Mouse (Mus musculus) natural killer cell, adult 2 months (primary cell): Measurements from ENCODE around the gene Ccdc81.

Source experiments
- DNase-seq, 2 experiments: peaks; one replicate each; pipeline ENCODE4 v3.0.0; 2022; ENCODE audit warnings: low spot score in 2 of 2

Gene Ccdc81

DNA sequence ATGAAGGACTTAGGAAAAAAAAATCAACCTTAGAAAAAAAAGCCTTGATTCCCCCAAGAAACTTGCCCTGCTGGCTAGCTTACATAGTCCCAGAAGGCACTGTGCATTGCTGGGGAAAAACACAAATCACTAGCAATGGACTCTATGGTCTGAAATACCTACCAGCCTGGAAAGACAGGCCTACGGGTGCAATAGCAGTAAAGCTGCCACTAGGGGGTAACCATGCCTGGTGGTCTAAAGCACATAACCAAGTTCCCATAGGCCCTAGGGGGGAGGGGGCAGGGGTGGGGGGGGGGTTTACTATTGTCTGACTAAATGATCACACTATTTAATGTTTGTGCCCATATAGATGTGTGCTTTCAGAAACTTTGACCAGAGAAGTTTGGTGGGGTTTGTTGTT, 38.7 kb downstream of the Ccdc81 start:
- DNase-seq = no peak

DNA sequence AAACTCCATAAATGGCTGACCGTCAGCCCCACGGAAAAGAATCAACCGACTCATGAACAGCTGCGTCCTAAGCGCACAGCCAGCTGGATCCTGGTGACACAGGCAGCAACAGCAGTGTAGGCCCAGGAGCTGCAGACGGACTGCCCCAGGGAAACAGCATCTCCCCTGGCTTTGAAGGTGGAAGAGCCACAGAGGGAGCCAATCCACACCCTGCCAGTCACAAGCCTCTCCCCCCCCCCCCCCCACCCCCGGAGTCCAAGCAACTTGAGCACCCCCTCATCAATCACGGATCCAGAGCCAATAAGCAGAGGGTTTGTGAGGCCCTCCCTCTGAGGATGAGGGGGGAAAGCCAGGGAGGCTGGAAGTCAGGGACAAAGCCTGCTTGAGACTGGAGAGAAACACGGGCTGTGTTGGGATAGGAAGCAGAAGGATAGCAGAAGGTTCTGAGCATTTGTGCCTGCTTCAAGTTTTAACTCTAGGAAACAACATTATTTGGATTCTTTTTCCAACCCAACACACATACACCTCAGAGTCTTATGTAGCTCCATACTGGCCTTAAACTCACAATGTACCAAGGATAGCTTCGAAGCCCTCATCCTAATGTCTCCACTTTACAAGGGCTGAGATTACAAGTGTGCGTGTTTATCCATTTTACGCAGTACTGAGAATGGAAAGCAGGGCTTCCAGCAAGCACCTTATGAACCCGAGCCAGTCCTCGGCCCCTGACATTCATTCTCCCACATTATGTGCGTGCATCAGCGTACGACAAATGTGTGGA, 46.8 kb downstream of the Ccdc81 start:
- DNase-seq = no peak

DNA sequence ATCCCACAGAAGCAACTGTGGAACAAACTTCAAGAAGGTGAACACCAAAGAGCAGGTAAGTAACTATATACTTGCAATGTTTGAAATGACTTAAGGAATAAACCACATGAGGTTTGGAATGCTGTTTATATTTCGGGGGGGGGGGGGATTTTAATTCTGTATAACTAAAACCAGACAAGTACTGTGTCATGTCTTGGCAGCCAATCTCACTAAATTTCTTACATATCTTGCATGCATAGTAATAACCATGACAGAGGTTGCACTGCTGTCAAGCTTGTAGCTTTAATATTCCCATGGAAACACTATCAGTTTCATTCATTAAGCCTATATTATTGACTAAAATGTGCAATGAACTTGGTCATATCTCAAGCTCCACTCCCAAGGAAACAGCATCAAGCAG, 48.2 kb downstream of the Ccdc81 start:
- DNase-seq = no peak

DNA sequence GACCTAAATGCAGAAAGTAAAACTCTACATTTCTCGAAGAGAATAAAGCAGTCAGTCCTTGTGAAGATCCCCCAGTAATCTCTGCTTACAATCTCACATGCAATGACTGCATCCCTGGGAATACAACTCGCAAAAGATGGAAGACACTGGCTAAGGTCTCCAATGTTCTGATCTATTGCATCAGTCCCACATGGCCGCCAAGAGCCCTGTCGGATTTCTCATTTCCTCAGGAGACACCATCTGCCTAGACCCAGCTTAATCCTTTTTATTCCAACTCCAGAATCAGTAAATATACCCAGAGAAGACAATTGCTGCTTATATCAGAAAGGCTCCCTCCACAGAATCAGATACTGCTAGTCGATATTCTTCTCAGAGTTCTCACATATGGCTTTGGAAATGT, 50.3 kb downstream of the Ccdc81 start:
- DNase-seq = no peak

DNA sequence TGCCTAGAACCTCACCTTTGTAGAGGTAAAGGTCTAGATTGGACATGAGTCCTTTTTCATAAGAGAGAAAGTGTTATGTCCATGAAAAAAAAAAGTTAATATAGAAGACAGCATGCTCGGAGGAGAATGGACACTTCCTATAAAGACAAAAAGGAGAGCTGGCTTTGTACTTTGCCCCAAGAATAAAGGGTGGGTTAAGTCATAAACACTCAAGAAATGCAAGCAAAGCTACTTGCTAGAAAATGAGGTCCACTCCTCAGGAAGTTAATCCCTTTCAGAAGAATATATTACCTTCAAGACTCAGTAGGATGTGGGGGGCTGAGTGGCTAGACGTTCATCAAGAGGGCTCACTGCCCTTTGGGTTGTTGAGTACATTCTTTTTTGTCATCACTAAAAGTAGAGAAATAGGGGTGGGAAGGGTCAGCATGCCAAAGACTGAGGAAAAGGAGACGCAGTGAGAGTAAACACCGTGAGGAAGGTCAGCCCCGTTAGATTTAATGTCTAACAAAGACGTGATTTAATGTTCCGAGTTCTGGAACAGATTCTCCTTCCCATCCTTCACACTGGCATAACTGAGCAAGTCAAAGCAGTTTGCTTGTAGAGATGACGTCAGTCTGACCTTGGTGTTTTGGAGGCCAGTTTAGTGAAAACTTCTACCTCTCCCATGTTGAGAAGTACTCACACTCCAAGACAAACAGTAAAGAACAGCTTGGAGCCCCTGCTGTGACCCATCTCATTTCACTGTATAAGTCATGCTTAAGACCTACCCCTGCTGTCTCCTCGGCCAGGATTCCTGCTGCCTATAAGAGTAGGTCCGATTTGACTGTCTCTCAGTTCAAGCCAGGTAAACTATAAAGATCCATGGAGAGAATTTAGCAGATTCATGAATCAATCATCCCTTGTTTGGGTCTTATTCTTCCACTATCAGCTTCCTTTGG, 51.0 kb downstream of the Ccdc81 start:
- DNase-seq = no peak

DNA sequence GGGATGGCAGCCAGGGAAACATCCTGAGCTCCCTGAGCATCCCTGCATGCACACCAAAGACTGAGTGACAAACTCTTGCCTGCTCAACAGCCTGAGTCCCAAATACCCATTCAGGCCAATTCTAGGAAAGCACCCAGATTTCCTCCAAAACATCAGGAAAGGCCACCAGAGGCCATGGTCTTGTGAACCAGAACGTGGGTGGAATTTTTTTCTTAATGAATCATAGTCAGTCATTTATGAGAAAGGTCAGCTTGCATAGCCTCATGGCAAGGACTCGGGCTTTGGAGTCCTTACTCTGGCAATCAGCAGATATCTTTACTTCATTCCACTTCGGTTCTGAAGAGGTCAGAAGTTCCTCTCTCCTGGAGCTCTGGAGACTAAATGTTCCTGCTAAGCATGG, 52.9 kb downstream of the Ccdc81 start:
- no peak for DNase-seq

DNA sequence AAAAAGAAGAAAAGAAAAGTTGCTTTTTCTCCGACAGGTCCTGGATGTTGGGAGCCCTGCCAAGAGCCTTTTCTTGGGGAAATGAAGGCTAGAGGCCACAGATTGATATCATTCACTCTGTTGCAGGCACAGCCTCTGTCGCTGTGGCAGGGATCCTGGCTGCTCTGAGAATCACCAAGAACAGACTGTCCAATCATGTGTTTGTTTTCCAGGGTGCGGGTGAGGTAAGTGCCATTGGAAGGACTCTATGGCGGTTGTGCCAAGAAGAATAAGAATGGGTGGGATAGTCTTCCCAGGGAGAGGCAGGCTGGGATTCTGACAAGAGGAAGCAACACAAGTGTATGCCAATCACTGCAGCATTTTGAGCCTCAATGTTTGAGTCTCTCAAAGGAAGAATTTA, 57.8 kb downstream of the Ccdc81 start:
- no peak for DNase-seq

DNA sequence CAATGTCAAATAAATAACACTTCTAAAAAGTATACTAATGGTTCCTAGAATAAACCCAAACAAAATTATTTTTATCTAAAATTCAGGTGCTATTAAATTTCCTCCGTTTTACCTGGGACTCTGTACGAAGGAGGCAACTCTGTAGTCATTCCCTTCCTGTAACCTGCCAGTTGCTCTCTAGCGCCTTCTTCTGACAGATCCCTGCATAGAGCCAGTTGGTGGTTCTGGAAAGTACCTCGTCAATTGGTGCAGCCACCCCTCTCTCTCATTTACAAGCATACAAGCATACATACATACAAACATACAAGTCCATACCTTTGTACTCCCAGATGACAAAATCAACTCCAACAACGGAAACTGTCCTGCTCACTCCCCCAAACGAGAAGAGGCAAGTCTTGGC, 59.9 kb downstream of the Ccdc81 start:
- peak in 1 of 2 experiments; percentile 10 for DNase-seq

DNA sequence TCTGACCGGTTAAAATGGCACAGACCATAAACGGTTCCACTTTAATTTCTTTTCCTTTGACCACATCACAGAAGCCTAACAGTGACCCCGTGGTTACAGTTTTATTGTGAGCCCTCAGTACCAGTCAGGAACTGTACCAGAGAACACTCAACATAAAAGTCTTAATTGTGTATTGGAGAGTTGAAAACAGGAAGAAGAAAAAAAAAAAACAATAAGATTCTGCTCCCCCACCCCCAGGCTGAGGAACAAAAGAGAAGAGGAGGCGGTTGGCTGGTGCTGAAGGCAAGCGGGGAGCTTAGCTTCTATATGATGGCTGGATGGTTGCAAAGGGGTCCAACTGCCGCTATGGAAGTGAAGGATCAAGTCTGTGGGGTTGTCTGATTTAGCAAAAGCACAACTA, 60.3 kb downstream of the Ccdc81 start:
- no peak for DNase-seq

DNA sequence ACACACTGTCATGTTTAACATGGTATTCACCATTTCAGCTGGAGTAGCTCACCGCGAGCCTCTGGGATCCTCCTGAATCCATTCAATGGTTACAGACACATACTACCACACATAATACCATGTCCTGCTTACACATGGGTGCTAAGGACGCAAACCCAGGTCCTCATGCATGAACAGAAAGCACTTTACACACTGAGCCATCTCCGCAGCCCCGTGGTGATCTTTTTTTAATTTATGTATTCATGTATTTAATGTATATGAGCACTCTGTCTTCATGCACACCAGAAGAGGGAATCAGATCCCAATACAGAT, 61.1 kb downstream of the Ccdc81 start:
- no peak for DNase-seq

DNA sequence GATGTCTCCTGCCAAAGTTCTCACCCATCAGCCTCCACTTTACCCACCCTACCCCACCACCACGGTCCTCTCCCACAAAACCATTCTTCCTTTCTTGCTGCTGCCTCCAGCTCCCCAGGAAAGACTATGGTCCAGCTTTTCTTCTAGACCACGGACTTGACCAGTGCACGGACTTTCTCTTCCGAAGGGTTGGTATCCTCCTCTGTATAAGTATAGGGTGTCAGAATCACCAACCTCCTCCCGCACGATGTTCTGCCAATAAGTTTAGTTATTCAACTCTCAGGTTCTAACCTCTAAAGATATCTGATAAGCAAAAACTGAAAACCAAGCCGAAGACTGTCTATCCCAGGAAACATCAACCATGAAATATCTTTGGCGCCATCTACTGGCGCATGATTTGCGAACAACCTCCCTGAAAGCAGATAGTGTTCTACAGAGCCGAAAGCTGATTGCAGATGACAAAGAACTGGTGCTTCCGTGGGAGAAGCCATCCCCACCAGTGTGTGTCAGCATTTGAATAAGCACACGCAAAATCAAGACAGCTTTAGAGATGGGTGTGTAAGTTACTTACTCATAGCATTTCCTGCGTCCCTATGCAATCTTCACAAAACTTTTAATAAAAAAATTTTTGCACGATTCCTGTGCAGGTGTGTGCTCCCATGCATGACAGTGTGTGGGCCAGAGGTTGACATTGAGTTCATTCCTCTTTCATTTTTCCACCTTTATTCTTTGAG, 61.6 kb downstream of the Ccdc81 start:
- DNase-seq = peak; percentile 10 to 53

DNA sequence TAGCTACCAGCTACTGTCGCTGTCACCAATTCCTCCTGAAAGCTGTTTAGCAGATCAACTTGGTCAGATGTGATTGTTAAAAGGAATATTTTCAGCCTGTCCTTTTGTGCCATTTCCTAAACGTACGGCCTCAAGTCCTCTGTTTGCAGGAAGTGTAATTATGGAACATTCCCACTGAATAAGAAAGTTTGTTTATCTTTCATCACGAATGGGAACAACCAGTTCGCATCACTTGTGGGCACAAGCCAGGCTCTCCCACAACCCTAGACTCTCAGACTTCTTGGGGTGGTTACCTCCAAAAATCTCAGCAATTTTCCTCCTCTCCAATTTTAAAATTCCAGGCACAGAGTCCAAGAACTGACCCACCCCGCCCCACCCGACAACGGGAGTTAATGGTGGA, 63.7 kb downstream of the Ccdc81 start:
- no peak for DNase-seq

DNA sequence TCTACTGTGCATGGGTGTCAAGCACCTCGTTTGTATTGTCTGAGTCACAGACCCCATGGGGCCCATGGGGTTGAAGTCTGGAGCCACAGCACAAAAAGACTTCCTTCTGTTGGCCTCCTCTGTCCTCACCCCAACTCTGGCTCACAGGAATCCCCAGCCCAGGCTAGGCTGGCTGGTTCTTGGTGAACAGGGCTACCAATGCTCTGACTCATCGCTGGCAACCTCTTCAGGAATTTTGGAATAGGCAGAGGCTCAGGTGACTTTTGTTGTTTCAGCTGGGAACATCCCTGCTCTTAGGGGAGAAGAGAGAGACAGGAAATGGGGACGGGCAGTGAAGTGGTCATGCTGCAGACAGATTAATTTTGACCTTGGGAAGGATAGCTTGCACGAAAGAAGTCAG, 65.6 kb downstream of the Ccdc81 start:
- no peak for DNase-seq

DNA sequence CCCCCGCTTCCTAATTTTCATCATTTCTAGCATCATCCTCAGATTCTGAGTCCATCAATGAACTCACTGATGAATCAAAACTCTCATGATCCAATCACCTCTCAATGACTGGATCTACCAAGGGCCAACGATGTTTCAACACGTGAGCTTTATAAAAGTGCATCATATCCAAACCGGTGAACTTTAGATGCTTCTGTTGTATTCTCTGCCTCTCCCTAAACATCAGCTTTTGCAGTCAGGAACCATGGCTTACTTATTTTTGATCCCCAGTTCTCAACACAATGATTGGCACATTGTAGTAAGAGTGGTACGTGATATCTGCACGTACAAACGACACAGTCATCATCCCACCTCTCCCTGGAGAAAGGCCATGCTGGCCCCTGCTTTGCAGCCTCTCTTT, 66.8 kb downstream of the Ccdc81 start:
- no peak for DNase-seq

DNA sequence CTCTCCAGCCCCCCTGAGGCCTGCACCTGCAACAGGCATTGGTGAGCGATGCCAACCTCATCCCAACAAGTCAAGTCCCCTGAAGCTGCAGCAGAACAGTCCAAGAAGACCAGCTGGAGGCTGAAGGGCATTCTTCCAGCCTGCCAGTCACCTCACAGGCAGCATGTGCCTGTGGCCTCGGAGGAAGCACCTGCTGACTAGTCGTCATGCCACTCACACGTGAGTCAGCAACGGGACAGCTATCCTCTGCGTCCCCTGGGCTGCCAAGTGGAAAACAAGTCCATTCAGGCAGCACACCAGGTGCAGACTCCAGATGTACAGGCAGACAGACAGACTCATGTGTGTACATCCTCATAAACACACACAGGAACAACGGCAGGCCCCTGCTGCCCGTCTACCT, 67.9 kb downstream of the Ccdc81 start:
- peak in 1 of 2 experiments; percentile 12 for DNase-seq

DNA sequence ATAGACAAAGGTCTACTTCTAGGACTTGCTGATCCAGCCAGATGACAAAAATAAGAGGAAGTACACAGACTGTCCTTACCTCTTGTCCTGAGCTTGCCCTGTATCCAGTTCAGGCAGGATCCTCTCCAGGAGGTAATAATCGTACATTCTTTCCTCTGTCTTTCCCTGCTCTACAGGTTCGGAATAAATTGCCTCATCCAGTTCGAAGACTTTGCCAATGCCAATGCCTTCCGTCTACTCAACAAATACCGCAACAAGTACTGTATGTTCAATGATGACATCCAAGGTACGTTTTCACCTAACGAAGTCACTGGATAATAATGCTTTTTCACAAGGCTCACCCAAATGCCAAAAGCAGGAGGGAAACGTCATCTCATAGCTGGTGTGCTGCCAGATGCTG, 69.9 kb downstream of the Ccdc81 start:
- no peak for DNase-seq

DNA sequence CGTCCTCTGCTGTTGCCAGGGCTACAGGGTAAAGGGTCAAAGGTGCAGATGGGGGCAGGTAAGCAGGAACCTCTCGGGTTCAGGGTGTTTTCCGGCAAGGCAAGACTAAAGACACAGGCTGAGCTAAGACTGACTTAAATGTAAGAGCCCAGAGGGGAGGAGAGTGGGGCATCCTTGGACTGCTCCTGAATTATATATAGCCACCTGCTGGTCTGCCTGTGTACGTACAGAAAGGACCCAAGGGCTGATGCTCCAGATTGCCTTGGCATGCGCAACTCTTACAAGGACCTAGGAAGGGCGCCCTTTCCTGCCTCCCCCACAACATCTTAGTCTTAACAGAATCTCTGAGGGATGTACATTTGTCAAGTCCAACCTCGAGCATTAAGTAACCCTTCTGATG, 74.2 kb downstream of the Ccdc81 start:
- no peak for DNase-seq

DNA sequence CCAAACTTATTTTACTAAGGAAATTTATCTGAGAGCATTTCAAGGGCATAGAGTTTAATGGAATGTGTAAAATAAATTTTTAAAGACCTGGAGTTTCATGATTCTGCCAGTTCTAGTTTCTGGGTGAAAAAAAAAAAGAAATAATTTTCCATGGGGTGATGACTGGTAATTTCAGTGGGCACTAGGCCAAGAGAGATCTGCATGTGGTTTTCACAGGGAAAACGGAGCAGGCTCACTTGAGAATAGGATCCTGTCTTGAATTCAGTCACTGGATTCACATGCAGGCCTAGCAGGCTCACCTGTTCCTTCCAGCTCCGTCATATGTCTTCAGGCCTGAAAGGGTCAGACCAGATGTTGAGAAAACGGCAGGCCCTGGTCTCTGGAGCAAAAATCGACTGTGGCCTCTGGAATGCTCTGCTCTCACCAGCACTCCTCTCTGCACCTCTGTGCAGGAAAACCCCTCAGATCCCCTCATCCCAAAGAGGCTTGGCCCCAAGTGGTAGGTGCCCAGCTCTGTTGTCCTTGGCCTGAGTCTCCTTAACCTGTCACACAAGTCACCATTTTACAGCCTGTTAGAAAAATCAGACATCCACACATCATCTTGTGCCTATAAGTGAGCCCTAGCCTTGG, 74.9 kb downstream of the Ccdc81 start:
- DNase-seq = no peak
